11 mouse cellular contexts compared by ENCODE assay signal in the genomic region with DNA sequence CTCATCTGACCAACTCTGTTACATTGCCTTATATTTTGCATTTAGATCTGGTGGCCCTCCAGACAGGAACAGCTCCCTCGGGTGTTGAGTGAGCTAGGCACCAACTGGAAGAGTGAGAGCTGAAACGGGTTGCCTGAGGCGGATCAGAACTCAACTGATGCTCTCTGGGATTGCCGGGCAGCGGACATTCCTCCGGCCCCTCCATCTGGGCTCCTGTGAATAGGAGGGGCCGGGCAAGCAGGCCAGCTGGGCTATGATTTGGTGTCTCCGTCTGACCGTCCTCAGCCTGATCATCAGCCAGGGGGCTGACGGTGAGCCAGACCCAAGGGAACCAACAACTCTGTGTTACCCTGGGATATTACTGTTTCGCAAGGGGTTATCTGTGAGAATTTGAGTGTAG. TPM values are rescaled to one million over a fixed set of nuclear protein-coding genes. Genes with fewer than 3 reads are reported as not detected.
DNase-seq lines count a peak whose midpoint lies in the region; ATAC-seq and TF ChIP-seq lines count a peak whose summit lies in the region.
"Had no signal": no experiment of that assay in that cellular context is flagged by ENCODE, and none has a peak within 500 bp of the region (broad histone marks: within the 10 kb centered on the region; RNA-seq: fewer than 3 reads in every experiment).

No protein-coding gene starts in this region.

- peak overlapping the region; percentile 80 for H3K4me2 ChIP-seq in kidney, postnatal 0 days (ENCODE audit: low read length)
- peak overlapping the region; percentile 77 for H3K4me2 ChIP-seq in hindbrain, embryonic 14.5 days (replicated peaks)
- H3K4me2 ChIP-seq in midbrain, embryonic 13.5 days (replicated peaks): peak overlapping the region; percentile 97
- peak overlapping the region; percentile 32 for H3K4me2 ChIP-seq in stomach, postnatal 0 days (replicated peaks; ENCODE audit: low read depth)
- H3K4me2 ChIP-seq: heart, embryonic 15.5 days had no signal

- H3K4me1 ChIP-seq in kidney, postnatal 0 days (replicated peaks; ENCODE audit: insufficient read depth, low read length): no peaks in the 10 kb centered on the region
- H3K4me1 ChIP-seq in hindbrain, embryonic 14.5 days (replicated peaks; ENCODE audit: control insufficient read depth, insufficient read depth, low read length): peaks cover 48% of the 10 kb centered on the region
- peaks cover 72% of the 10 kb centered on the region for H3K4me1 ChIP-seq in midbrain, embryonic 13.5 days (replicated peaks)
- peaks cover 7% of the 10 kb centered on the region; the same call in 1 of the 2 replicates for H3K4me1 ChIP-seq in stomach, postnatal 0 days (replicated peaks; ENCODE audit: control insufficient read depth, insufficient read depth)

- H3K36me3 ChIP-seq in kidney, postnatal 0 days (ENCODE audit: insufficient read depth, low read length): no peaks in the 10 kb centered on the region
- no peaks in the 10 kb centered on the region for H3K36me3 ChIP-seq in hindbrain, embryonic 14.5 days (replicated peaks; ENCODE audit: control insufficient read depth, insufficient read depth)
- H3K36me3 ChIP-seq in midbrain, embryonic 13.5 days: peaks cover 20% of the 10 kb centered on the region
- H3K36me3 ChIP-seq in stomach, postnatal 0 days (ENCODE audit: control insufficient read depth, insufficient read depth, low read length): no peaks in the 10 kb centered on the region
- H3K36me3 ChIP-seq: heart, embryonic 15.5 days had no signal

- 48% methylated on average over 11 of the region's 11 CpGs for WGBS in kidney, postnatal 0 days
- WGBS in hindbrain, embryonic 14.5 days: 26% methylated on average over 11 of the region's 11 CpGs
- WGBS in midbrain, embryonic 13.5 days: 25% methylated on average over 11 of the region's 11 CpGs
- 57% methylated on average over 11 of the region's 11 CpGs for WGBS in stomach, postnatal 0 days

- H3K27me3 ChIP-seq in kidney, postnatal 0 days (ENCODE audit: insufficient read depth, low read length): no peaks in the 10 kb centered on the region
- H3K27me3 ChIP-seq in hindbrain, embryonic 14.5 days (ENCODE audit: control insufficient read depth, insufficient read depth, low read length): no peaks in the 10 kb centered on the region
- peaks cover 9% of the 10 kb centered on the region; the same call in 1 of the 2 replicates for H3K27me3 ChIP-seq in midbrain, embryonic 13.5 days
- H3K27me3 ChIP-seq in stomach, postnatal 0 days (ENCODE audit: control insufficient read depth, insufficient read depth, low read length): no peaks in the 10 kb centered on the region

- H3K9ac ChIP-seq in kidney, postnatal 0 days (ENCODE audit: low read depth, low read length): no peak overlapping the region
- H3K9ac ChIP-seq in hindbrain, embryonic 14.5 days: peak overlapping the region; percentile 70
- peak overlapping the region; percentile 85 for H3K9ac ChIP-seq in midbrain, embryonic 13.5 days (replicated peaks)
- no peak overlapping the region for H3K9ac ChIP-seq in stomach, postnatal 0 days (ENCODE audit: low read length)
- H3K9ac ChIP-seq: heart, embryonic 15.5 days had no signal

- ATAC-seq in kidney, postnatal 0 days (replicated peaks; ENCODE audit: low FRiP score, low read depth): no peak
- ATAC-seq in hindbrain, embryonic 14.5 days (ENCODE audit: low FRiP score): no peak
- no peak for ATAC-seq in midbrain, embryonic 13.5 days
- no peak for ATAC-seq in stomach, postnatal 0 days (ENCODE audit: low FRiP score, low TSS enrichment)
- no peak for ATAC-seq in activated CD4-positive, CD25-positive, alpha-beta regulatory T cell, adult 4 months

- H3K27ac ChIP-seq in kidney, postnatal 0 days: no peak overlapping the region
- no peak overlapping the region for H3K27ac ChIP-seq in hindbrain, embryonic 14.5 days
- H3K27ac ChIP-seq in midbrain, embryonic 13.5 days: peak overlapping the region; percentile 77; the same call in 1 of the 2 replicates
- H3K27ac ChIP-seq in stomach, postnatal 0 days (replicated peaks): no peak overlapping the region
- H3K27ac ChIP-seq: heart, embryonic 15.5 days; layer of hippocampus, adult 2 months had no signal

- DNase-seq in kidney, postnatal 0 days (ENCODE audit: low spot score): no peak
- DNase-seq in kidney, adult 11 months: no peak
- DNase-seq in hindbrain, embryonic 14.5 days (ENCODE audit: low spot score): no peak
- DNase-seq in stomach, postnatal 0 days (ENCODE audit: low spot score): no peak
- no peak for DNase-seq in Muller cell, postnatal 12 days (ENCODE audit: inconsistent ontology term)
- no peak for DNase-seq in adrenal gland, adult 2 months
- DNase-seq: lung, adult 2 months had no signal

- TF ChIP-seq EP300 in stomach, postnatal 0 days (optimal IDR thresholded peaks at IDR 0.05): no peak

- TF ChIP-seq CTCF in kidney, postnatal 0 days (IDR thresholded peaks at IDR 0.05; ENCODE audit: low read depth): no peak
- no peak for TF ChIP-seq CTCF in stomach, postnatal 0 days (IDR thresholded peaks at IDR 0.05; ENCODE audit: low read depth)

- no peaks in the 10 kb centered on the region for H3K9me3 ChIP-seq in kidney, postnatal 0 days (replicated peaks; ENCODE audit: low read length)
- H3K9me3 ChIP-seq in hindbrain, embryonic 14.5 days (ENCODE audit: control insufficient read depth, low read length): no peaks in the 10 kb centered on the region
- H3K9me3 ChIP-seq in midbrain, embryonic 13.5 days: no peaks in the 10 kb centered on the region
- H3K9me3 ChIP-seq in stomach, postnatal 0 days (ENCODE audit: control insufficient read depth, low read length): no peaks in the 10 kb centered on the region
- H3K9me3 ChIP-seq: heart, embryonic 15.5 days had no signal

- H3K4me3 ChIP-seq in kidney, postnatal 0 days (replicated peaks; ENCODE audit: low read depth, low read length): no peak overlapping the region
- peak overlapping the region; percentile 68 for H3K4me3 ChIP-seq in hindbrain, embryonic 14.5 days (replicated peaks; ENCODE audit: low read length)
- peak overlapping the region; percentile 72 for H3K4me3 ChIP-seq in midbrain, embryonic 13.5 days (replicated peaks)
- no peak overlapping the region for H3K4me3 ChIP-seq in stomach, postnatal 0 days (ENCODE audit: low read depth, low read length)
- H3K4me3 ChIP-seq: heart, embryonic 15.5 days; layer of hippocampus, adult 2 months had no signal

RNA-seq across cellular contexts. Expression of a gene that starts 2.6 kb away (rescaled TPM):
- polyA plus RNA-seq in kidney, postnatal 0 days (2015; fragmentation: Nextera tagmentation; extraction: Ambion mirVana): 12.5 and 13.3 TPM in 2 replicates
- 27.6 and 28.5 TPM in 2 replicates for polyA plus RNA-seq in hindbrain, embryonic 14.5 days (2014; fragmentation: Nextera tagmentation; extraction: Ambion mirVana)
- polyA plus RNA-seq in midbrain, embryonic 13.5 days (2015; fragmentation: Nextera tagmentation; extraction: Ambion mirVana): 89.0 and 94.9 TPM in 2 replicates
- 16.7 and 19.9 TPM in 2 replicates for polyA plus RNA-seq in stomach, postnatal 0 days (2015; fragmentation: Nextera tagmentation; extraction: Ambion mirVana)
- polyA plus RNA-seq in activated CD4-positive, CD25-positive, alpha-beta regulatory T cell, adult 4 months (2017; shearing (Covaris generic)): not detected
- 1 to 10 TPM in 1 of 2 experiments, under 1 TPM in 1; 0.78 to 3.8 TPM for total RNA-seq in adrenal gland, adult 2 months (2021)
- polyA plus RNA-seq in adrenal gland, adult 2 months (2012; rRNA removed): 7.4 and 7.9 TPM in 2 replicates

RNA-seq across cellular contexts. Expression of a gene that starts 9.1 kb away (rescaled TPM):
- polyA plus RNA-seq in kidney, postnatal 0 days (2015; fragmentation: Nextera tagmentation; extraction: Ambion mirVana): 1.3 and 2.3 TPM in 2 replicates
- 0.15 and 0.26 TPM in 2 replicates for polyA plus RNA-seq in hindbrain, embryonic 14.5 days (2014; fragmentation: Nextera tagmentation; extraction: Ambion mirVana)
- 0.31 TPM in 1 of 2 replicates, not detected in the other for polyA plus RNA-seq in midbrain, embryonic 13.5 days (2015; fragmentation: Nextera tagmentation; extraction: Ambion mirVana)
- 1.8 TPM in 2 replicates for polyA plus RNA-seq in stomach, postnatal 0 days (2015; fragmentation: Nextera tagmentation; extraction: Ambion mirVana)
- polyA plus RNA-seq in activated CD4-positive, CD25-positive, alpha-beta regulatory T cell, adult 4 months (2017; shearing (Covaris generic)): under 1 TPM in 1 of 2 experiments, not detected in 1; 0.25 TPM
- total RNA-seq in adrenal gland, adult 2 months (2021): 1 to 10 TPM; 3.2 to 7.9 TPM
- 4.5 and 4.9 TPM in 2 replicates for polyA plus RNA-seq in adrenal gland, adult 2 months (2012; rRNA removed)

RNA-seq across cellular contexts. Expression of a gene that starts 15.6 kb away (rescaled TPM):
- polyA plus RNA-seq in kidney, postnatal 0 days (2015; fragmentation: Nextera tagmentation; extraction: Ambion mirVana): 225 and 250 TPM in 2 replicates
- polyA plus RNA-seq in hindbrain, embryonic 14.5 days (2014; fragmentation: Nextera tagmentation; extraction: Ambion mirVana): 53.0 and 62.6 TPM in 2 replicates
- 44.0 and 49.9 TPM in 2 replicates for polyA plus RNA-seq in midbrain, embryonic 13.5 days (2015; fragmentation: Nextera tagmentation; extraction: Ambion mirVana)
- 564 and 594 TPM in 2 replicates for polyA plus RNA-seq in stomach, postnatal 0 days (2015; fragmentation: Nextera tagmentation; extraction: Ambion mirVana)
- polyA plus RNA-seq in activated CD4-positive, CD25-positive, alpha-beta regulatory T cell, adult 4 months (2017; shearing (Covaris generic)): 100 to 1,000 TPM; 319 to 387 TPM
- total RNA-seq in adrenal gland, adult 2 months (2021): 100 to 1,000 TPM in 1 of 2 experiments, 10 to 100 TPM in 1; 60.9 to 108 TPM
- 89.5 and 121 TPM in 2 replicates for polyA plus RNA-seq in adrenal gland, adult 2 months (2012; rRNA removed)

RNA-seq across cellular contexts. Expression of a gene that starts 36.4 kb away (rescaled TPM):
- 1.1 and 1.3 TPM in 2 replicates for polyA plus RNA-seq in kidney, postnatal 0 days (2015; fragmentation: Nextera tagmentation; extraction: Ambion mirVana)
- 3.7 and 5.5 TPM in 2 replicates for polyA plus RNA-seq in hindbrain, embryonic 14.5 days (2014; fragmentation: Nextera tagmentation; extraction: Ambion mirVana)
- 1.9 and 2.0 TPM in 2 replicates for polyA plus RNA-seq in midbrain, embryonic 13.5 days (2015; fragmentation: Nextera tagmentation; extraction: Ambion mirVana)
- polyA plus RNA-seq in stomach, postnatal 0 days (2015; fragmentation: Nextera tagmentation; extraction: Ambion mirVana): 4.6 and 5.4 TPM in 2 replicates
- under 1 TPM; 0.09 to 0.75 TPM for polyA plus RNA-seq in activated CD4-positive, CD25-positive, alpha-beta regulatory T cell, adult 4 months (2017; shearing (Covaris generic))
- total RNA-seq in adrenal gland, adult 2 months (2021): under 1 TPM; 0.31 to 0.37 TPM
- 0.15 TPM in 1 of 2 replicates, not detected in the other for polyA plus RNA-seq in adrenal gland, adult 2 months (2012; rRNA removed)

Comparison
In these comparisons a context has a peak if more than half of its experiments do, and no peak if none do; other contexts are left out.
1. H3K4me2 ChIP-seq: peak in every context shown above with its lines; median percentile 97 in midbrain, embryonic 13.5 days; 80 in kidney, postnatal 0 days; 77 in hindbrain, embryonic 14.5 days; 32 in stomach, postnatal 0 days.
2. H3K4me3 ChIP-seq: peak in hindbrain, embryonic 14.5 days (single experiment) and midbrain, embryonic 13.5 days (single experiment); none in kidney, postnatal 0 days (single experiment) and stomach, postnatal 0 days (single experiment).
3. H3K9ac ChIP-seq: peak in hindbrain, embryonic 14.5 days (single experiment) and midbrain, embryonic 13.5 days (single experiment); none in kidney, postnatal 0 days (single experiment) and stomach, postnatal 0 days (single experiment).